Mouse (Mus musculus): ENCODE measurements at regions not wholly inside any gene's neighbourhood (a gene's known extent, or its start where the extent isn't known, plus 50 kb on each side); places are given as distances from the start of the nearest gene placed in this dataset.

DNA sequence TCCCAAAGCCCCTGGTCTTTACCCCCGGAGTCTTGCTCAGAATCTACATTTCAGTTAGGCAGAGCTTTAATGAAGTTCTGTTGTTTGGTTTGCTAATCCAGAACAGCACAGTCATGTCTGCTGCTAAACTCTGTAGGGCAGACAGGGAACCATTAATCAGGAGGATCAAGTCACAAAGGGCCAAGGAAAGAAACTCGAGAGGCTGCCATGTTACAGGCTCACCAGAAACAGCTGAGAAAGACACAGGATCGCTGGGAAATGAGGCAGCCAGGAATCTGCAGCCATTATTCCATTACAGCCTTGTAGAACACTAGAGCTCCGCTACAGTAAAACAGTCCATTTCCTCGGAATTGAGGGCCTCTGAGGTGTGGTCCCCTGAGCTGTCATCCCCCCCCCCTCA lies 121.1 kb upstream of the Cops8 start:
- TF ChIP-seq CTCF (IDR thresholded peaks at IDR 0.05; ENCODE audit: extremely low read depth, insufficient read depth, insufficient read length, insufficient replicate concordance) (no peak), POLR2A (IDR thresholded peaks at IDR 0.05; ENCODE audit: low read depth, low read length) (no peak)
